Mouse (Mus musculus) thymus, postnatal 14 days (tissue): Measurements from ENCODE around the gene Caskin2.
A peak's percentile ranks its signal among the peaks of the same experiment; 100 is the strongest.
"Not testable (repeated sequence)": the region's sequence is repeated elsewhere in the genome, so short reads cannot be mapped to it uniquely, and the experiment has no call there.

Experiments
- DNase-seq: peaks from one replicate; pipeline ENCODE4 v3.0.0; 2021

Caskin2 gene

GRCm38 (mm10) chr11:115813507-115814296, at the start of gene Caskin2:
TSS of gene Caskin2 (minus strand) at chr11:115813639.
- DNase-seq = peak; percentile 97

- peak; percentile 89 for DNase-seq
Observed at GRCm38 (mm10) chr11:115859143-115859945, 45.9 kb upstream of the Caskin2 start.

- no peak for DNase-seq
Observed at GRCm38 (mm10) chr11:115858354-115858753, 44.9 kb upstream of the Caskin2 start, which contains the start of gene Myo15b. TSS of gene Myo15b (plus strand) at chr11:115858406.

GRCm38 (mm10) chr11:115857936-115858335, 44.5 kb upstream of the Caskin2 start:
- no peak for DNase-seq

GRCm38 (mm10) chr11:115857146-115857545, 43.7 kb upstream of the Caskin2 start:
- not testable (repeated sequence) for DNase-seq

- no peak for DNase-seq
Observed at GRCm38 (mm10) chr11:115854674-115855073, 41.2 kb upstream of the Caskin2 start.

- DNase-seq = no peak
Observed at GRCm38 (mm10) chr11:115845819-115846218, 32.4 kb upstream of the Caskin2 start.

GRCm38 (mm10) chr11:115844240-115844639, 30.8 kb upstream of the Caskin2 start:
- no peak for DNase-seq

- no peak for DNase-seq
Observed at GRCm38 (mm10) chr11:115843891-115844239, 30.4 kb upstream of the Caskin2 start.

GRCm38 (mm10) chr11:115843141-115843890, 29.9 kb upstream of the Caskin2 start:
- no peak for DNase-seq

- no peak for DNase-seq
Observed at GRCm38 (mm10) chr11:115841961-115842550, 28.6 kb upstream of the Caskin2 start.

GRCm38 (mm10) chr11:115841044-115841443, 27.6 kb upstream of the Caskin2 start:
- DNase-seq = no peak

GRCm38 (mm10) chr11:115839732-115840131, 26.3 kb upstream of the Caskin2 start:
- DNase-seq = no peak

GRCm38 (mm10) chr11:115838895-115839311, 25.5 kb upstream of the Caskin2 start:
- no peak for DNase-seq

- DNase-seq = no peak
Observed at GRCm38 (mm10) chr11:115837606-115838345, 24.3 kb upstream of the Caskin2 start.

- DNase-seq = no peak
Observed at GRCm38 (mm10) chr11:115836656-115837395, 23.4 kb upstream of the Caskin2 start.

- DNase-seq = no peak
Observed at GRCm38 (mm10) chr11:115834033-115834432, 20.6 kb upstream of the Caskin2 start.

GRCm38 (mm10) chr11:115833021-115833513, 19.6 kb upstream of the Caskin2 start:
- DNase-seq = no peak

GRCm38 (mm10) chr11:115832523-115832922, 19.1 kb upstream of the Caskin2 start:
- no peak for DNase-seq

- no peak for DNase-seq
Observed at GRCm38 (mm10) chr11:115832064-115832463, 18.6 kb upstream of the Caskin2 start.

- DNase-seq = no peak
Observed at GRCm38 (mm10) chr11:115831518-115831917, 18.1 kb upstream of the Caskin2 start.
